Mouse (Mus musculus) MN1 (cell line): ENCODE data around the gene Tet3.

ENCODE experiments used
- DNase-seq: peaks from one replicate; pipeline ENCODE4 v3.0.0-alpha.2; 2016; ENCODE audit warnings: low spot score

Tet3 gene

GRCm38 (mm10) chr6:83439781-83440180 lies 19.1 kb downstream of the Tet3 start:
- no peak for DNase-seq

DNA sequence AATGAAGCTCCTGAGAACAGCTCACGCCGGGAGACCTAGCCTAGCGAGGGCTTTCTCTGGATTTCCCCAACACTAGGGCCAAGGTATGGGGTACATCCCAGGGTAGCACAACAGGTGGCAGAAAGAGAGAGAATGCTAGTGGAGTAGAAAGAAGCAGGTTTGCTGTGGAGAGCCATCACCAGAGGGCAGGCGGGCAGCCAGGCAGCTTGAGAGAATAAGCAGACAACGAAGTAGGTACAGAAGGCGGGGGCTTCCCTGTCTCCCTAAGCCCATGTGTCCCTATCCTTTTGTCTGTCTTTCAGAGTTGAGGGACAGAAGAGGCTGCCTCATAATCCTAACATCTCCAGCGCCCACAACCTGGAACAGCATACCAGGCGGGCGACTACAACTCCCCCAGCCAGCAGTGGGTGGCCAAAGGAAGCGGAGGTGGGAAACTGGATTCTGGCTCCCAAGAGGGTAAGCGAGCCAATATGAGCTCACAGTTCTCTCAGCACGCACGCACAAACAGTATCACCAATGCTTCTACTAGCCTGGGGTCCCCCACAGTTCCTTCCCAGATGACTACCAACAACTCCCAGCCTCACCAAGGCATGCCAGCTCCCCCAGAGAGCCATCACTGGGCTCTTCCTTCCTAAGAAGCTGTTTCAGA lies 19.6 kb downstream of the Tet3 start:
- no peak for DNase-seq

GRCm38 (mm10) chr6:83438584-83438983 lies 20.3 kb downstream of the Tet3 start:
- no peak for DNase-seq

DNA sequence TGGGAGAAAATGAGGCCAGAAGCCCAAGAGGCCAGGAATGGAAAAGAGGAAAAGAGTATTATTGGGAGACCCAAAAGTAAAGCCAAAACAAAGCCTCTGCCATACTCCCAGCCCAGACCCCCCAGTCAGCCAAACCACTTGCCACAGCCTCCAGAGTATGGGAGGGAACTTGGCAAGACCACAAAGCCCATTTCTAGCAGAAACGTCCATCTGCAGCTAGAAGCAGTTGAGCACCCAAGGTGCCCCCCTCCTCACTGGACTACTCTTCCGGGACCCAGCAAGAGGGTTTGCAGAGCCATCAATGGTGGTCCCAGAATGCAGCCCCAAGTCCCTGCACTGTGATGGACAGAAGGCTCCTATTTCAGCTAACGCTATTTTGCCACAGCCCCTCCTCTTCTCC lies 21.1 kb downstream of the Tet3 start:
- no peak for DNase-seq

GRCm38 (mm10) chr6:83437225-83437624 lies 21.7 kb downstream of the Tet3 start:
- DNase-seq, result no peak

GRCm38 (mm10) chr6:83436547-83436946 lies 22.3 kb downstream of the Tet3 start:
- DNase-seq, result no peak

- peak; percentile 91 for DNase-seq
Measured at GRCm38 (mm10) chr6:83435174-83435573, 23.7 kb downstream of the Tet3 start.

DNA sequence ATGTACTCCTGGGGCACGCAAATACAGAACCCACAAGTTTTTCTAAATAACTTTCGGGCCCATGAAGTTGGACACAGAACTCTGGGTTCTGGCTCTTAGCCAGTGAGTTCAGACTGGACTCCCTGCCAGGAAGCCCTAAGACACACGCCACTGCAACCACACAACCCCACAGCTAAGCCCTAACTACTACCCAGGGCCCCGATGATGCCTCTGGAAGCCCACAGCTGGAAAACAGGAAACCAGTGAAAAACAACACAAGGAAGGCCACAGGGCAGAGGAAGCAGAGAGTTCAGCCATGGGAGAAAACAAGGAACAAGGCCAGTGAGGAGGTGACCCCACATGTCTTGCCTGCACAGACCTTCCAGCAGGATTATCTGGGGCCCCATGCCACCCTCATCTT lies 25.3 kb downstream of the Tet3 start:
- no peak for DNase-seq

DNA sequence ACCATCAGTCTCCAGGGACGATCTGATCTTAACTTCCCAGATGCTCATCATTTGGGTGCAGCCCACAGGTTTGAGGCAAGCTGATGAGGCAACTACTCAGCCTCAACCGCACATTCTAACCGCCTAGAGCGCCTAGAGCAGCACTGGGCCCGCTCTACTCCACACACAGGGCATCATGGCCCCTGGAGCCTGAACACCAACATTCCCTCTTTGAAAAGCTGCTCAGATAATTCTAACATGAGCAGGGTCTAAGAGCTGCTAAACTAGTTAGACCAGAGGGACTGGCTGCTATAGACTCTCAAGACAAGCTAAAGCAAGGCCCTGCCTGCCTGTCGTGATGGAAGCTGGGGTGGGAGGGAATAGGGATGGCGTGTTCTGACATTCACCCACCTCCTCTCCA lies 25.9 kb downstream of the Tet3 start:
- DNase-seq, result no peak

DNA sequence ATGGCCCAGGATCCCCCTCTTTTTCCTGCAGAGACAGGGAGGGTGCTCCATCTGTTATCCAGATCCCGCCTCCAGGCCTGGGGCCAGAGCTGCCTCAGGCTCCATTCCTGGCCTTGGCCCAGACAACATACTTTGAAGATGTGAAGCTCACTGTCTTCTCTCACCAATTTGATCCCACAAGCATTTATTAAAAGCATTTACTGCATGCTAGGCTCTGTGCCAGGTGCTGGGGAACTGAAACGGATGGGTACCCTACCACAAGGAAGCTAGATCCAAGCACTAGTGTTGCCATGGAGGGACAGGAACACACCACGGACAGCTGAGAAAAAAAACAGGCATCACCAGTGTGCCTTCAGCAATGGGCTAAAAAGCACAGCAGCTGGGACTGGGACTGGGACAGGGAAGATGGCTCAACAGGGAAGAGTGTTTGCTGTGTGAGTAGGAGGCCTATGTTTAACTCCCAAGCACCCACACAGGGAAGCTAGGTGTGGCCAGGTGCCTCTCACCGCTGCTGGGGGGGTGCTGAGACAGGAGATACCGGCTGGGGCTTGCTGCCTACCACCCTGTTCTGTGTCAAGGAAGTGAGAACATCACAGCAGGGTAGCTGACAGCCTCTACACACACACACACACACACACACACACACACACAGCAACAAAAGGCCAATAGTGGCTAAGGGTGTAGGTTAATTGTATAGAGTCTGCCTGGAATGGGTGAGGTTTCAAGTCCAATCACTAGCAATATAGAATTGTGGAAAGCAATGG lies 30.7 kb downstream of the Tet3 start:
- DNase-seq, result peak; percentile 86

GRCm38 (mm10) chr6:83427512-83427911 lies 31.4 kb downstream of the Tet3 start:
- no peak for DNase-seq

GRCm38 (mm10) chr6:83426576-83426975 lies 32.3 kb downstream of the Tet3 start:
- DNase-seq, result no peak

DNA sequence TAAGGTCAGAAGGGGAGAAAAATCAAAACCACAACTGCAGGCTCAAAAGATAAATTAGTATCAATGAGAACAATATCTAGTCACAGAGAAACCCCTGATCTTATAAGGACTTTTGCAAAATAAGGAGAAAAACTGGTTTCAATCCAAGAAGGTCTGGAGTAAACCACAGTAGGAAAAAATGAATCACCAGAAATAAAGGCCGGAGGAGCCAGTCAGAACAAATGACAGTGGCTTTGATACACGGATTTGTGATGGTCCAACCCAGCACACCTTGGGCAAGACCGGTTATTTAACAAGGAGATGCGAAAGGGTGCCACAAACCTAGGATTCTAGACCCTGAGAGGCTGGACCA lies 34.9 kb downstream of the Tet3 start:
- no peak for DNase-seq

- DNase-seq, result no peak
Measured at GRCm38 (mm10) chr6:83423400-83424052, 35.4 kb downstream of the Tet3 start.

- no peak for DNase-seq
Measured at GRCm38 (mm10) chr6:83421866-83422649, 36.8 kb downstream of the Tet3 start.

GRCm38 (mm10) chr6:83419516-83419915 lies 39.4 kb downstream of the Tet3 start:
- no peak for DNase-seq

DNA sequence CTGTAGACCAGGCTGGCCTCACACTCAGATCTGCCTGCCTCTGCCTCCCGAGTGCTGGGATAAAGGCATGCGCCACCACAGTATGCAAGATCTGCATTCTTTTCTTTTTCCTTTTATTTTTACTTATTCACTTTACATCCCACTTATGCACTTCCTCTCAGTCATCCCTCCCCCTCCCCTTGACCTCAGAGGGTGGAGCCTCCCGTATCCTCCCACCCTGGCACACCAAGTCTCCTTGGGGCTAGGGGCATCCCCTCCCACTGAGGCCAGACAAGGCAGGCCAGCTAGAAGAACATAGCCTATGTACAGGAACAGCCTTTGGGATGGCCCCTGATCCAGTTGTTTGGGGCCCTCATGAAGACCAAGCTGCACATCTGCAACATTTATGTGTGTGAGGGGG lies 41.4 kb downstream of the Tet3 start:
- DNase-seq, result no peak

DNA sequence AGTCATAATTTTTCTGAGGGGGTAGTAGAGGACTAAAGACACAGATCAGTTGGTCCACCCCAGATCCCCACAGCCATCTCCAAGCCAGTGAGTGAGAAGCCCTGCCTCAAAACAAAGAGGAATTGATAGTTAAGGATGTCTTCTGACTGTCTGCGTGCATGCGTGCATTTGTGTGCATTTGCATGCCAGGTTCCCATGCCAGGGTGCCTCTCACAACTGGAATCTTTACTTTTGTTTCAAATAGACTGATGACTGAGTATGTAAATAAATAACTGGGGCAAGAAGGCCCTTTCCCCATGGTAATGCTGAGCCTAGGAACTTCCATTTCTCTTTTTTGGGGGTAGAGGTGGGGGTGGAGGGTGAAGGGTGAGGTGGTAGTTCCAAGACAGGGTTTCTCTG lies 41.8 kb downstream of the Tet3 start:
- no peak for DNase-seq

DNA sequence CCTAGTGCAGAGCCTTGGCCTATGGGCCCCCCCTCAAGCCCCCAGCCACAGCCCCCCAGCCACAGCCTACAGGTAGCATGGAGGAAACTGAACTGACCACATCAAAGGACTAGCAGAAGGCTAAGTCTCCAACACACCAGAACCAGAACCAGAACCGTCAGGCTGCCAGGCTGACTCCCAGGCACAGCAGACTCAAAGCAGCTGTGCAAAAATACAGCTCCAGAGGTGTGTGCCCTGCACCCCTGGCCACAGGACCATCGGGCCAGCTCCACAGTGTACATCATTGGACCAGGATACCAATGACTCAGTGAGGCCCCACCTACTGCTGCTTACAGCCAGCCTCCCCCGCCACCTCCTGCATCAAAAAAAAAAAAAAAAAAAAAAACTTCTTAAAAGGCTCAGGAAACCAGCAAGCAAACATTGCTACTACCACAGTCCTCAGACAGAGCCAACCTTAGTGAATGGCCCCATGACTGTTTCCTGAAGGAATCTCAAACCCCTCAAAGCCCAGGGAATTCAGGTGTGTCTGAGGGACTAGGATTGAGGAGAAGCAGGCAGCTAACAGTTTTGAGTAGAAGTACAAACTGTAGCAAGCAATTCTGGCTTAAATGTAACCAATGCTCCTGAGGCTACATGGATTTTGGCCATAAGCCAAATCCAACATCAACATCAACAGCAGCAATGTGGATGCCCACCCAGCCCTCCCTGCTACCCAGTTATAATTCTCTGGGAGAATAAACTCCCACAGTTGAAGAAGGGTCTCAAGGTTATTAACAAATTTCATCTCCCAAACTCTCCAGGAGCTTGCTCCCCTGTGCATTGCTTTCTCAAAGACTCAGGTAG lies 42.4 kb downstream of the Tet3 start:
- DNase-seq, result peak; percentile 64

DNA sequence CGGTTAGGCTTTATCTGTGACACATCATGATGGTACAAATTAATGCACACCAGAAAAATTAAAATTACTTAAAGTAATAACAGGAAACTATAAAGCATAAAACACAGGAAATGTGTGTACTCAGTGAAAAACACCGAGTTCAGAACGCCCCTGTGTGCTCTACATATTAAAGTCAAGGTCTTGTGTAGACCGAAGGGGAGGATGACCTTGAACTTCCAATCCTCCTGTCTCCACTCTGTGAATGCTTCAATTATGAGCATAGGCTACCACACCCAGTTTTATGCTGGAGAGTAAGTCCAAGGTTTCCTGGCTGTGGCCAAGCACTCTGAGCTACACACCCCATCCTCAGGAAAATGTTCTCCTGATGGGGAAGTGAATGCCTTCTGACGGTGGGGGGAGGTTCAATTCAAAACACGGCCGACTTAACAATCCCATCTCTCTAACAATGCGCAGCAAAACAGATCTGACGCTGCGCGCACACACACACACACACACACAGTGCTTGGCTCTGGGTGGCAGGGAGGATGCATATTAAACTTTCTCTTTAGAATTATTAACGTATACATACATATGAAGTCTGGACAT lies 43.4 kb downstream of the Tet3 start:
- DNase-seq, result no peak
